ENCODE assay signal across 28 mouse cellular contexts in genomic region chr9:14973762-14974161, GRCm38 (mm10).
A peak's percentile ranks its signal among the peaks of the same experiment; 100 is the strongest.
DNase-seq lines count a peak whose midpoint lies in the region; ATAC-seq lines count a peak whose summit lies in the region.
"Had no signal": no experiment of that assay in that cellular context is flagged by ENCODE, and none has a peak within 500 bp of the region (broad histone marks: within the 10 kb centered on the region; RNA-seq: fewer than 3 reads in every experiment).

No protein-coding gene starts in this region.

- WGBS in liver, embryonic 16.5 days (ENCODE audit: insufficient replicate concordance) = 33% methylated on average over 7 of the region's 7 CpGs

- DNase-seq in kidney, adult 18-20 months = no peak
- no peak for DNase-seq in gastrocnemius, postnatal 36 days
- DNase-seq in urinary bladder, postnatal 4 days (ENCODE audit: low spot score in 2 of 2) = no peak
- DNase-seq: adrenal gland, postnatal 10 days; cerebellum, adult 11 months; cerebellum, adult 9-10 months; cerebellum, postnatal 36 days; gastrocnemius, postnatal 14 days; heart, adult 2 months; heart, postnatal 10 days; kidney, adult 2 months; kidney, postnatal 36 days; lung, adult 2 months; lung, postnatal 10 days; midbrain, embryonic 14.5 days; thymus, adult 2 months; thymus, postnatal 4 days had no signal

- H3K9me3 ChIP-seq in erythroblast, embryonic 14.5 days (ENCODE audit: control insufficient read depth, low read length) = no peaks in the 10 kb centered on the region
- H3K9me3 ChIP-seq in liver, embryonic 16.5 days (replicated peaks; ENCODE audit: control insufficient read depth, low read length) = no peaks in the 10 kb centered on the region
- H3K9me3 ChIP-seq: embryonic facial prominence, embryonic 13.5 days; forebrain, embryonic 12.5 days; heart, embryonic 13.5 days; limb, embryonic 13.5 days had no signal

- H3K36me3 ChIP-seq in erythroblast, embryonic 14.5 days (ENCODE audit: control insufficient read depth) = no peaks in the 10 kb centered on the region
- H3K36me3 ChIP-seq in liver, embryonic 16.5 days (ENCODE audit: control insufficient read depth, insufficient read depth) = no peaks in the 10 kb centered on the region
- H3K36me3 ChIP-seq: embryonic facial prominence, embryonic 13.5 days; forebrain, embryonic 12.5 days; heart, embryonic 13.5 days; limb, embryonic 13.5 days had no signal

- intact Hi-C loops in gastrocnemius, postnatal 36 days (cut with DNase I) = no loop called here

- H3K27me3 ChIP-seq in erythroblast, embryonic 14.5 days (ENCODE audit: control insufficient read depth) = no peaks in the 10 kb centered on the region
- no peaks in the 10 kb centered on the region for H3K27me3 ChIP-seq in liver, embryonic 16.5 days (ENCODE audit: control insufficient read depth, insufficient read depth, low read depth, low read length)
- H3K27me3 ChIP-seq: CH12.LX; embryonic facial prominence, embryonic 13.5 days; forebrain, embryonic 12.5 days; heart, embryonic 13.5 days; limb, embryonic 13.5 days had no signal

- H3K4me1 ChIP-seq in erythroblast, embryonic 14.5 days (ENCODE audit: control insufficient read depth) = peaks cover 46% of the 10 kb centered on the region
- H3K4me1 ChIP-seq in liver, embryonic 16.5 days (ENCODE audit: control insufficient read depth, low read depth, low read length) = peaks cover 20% of the 10 kb centered on the region
- H3K4me1 ChIP-seq: embryonic facial prominence, embryonic 13.5 days; forebrain, embryonic 12.5 days; heart, embryonic 13.5 days; limb, embryonic 13.5 days had no signal

- H3K9ac ChIP-seq in liver, embryonic 16.5 days (ENCODE audit: low read depth, low read length) = no peak overlapping the region
- H3K9ac ChIP-seq: embryonic facial prominence, embryonic 13.5 days; forebrain, embryonic 12.5 days; heart, embryonic 13.5 days; hindbrain, embryonic 14.5 days; limb, embryonic 13.5 days had no signal

- peak overlapping the region; percentile 33; the same call in 1 of the 2 replicates for H3K27ac ChIP-seq in liver, embryonic 16.5 days (ENCODE audit: low read length)
- H3K27ac ChIP-seq: embryonic facial prominence, embryonic 13.5 days; forebrain, embryonic 12.5 days; heart, adult 2 months; heart, embryonic 13.5 days; hindbrain, embryonic 14.5 days; layer of hippocampus, adult 2 months; limb, embryonic 13.5 days had no signal

- ATAC-seq in erythroblast, adult 5-6 weeks (replicated peaks; ENCODE audit: low FRiP score, poor library complexity, severe bottlenecking) = no peak
- peak; percentile 14 for ATAC-seq in inflammation-experienced regulatory T-cells, adult 6 months
- ATAC-seq in liver, embryonic 16.5 days (ENCODE audit: low read depth) = peak; percentile 56; the same call in 1 of the 2 replicates

- H3K4me2 ChIP-seq in liver, embryonic 16.5 days (ENCODE audit: low read depth, low read length) = peak overlapping the region; percentile 35
- H3K4me2 ChIP-seq: embryonic facial prominence, embryonic 13.5 days; forebrain, embryonic 12.5 days; heart, embryonic 13.5 days; hindbrain, embryonic 14.5 days; limb, embryonic 13.5 days had no signal

- peak overlapping the region; percentile 57 for H3K4me3 ChIP-seq in erythroblast, embryonic 14.5 days (replicated peaks)
- H3K4me3 ChIP-seq in liver, embryonic 16.5 days (ENCODE audit: low read depth, low read length) = peak overlapping the region; percentile 29
- H3K4me3 ChIP-seq: embryonic facial prominence, embryonic 13.5 days; forebrain, embryonic 12.5 days; heart, adult 2 months; heart, embryonic 13.5 days; layer of hippocampus, adult 2 months; limb, embryonic 13.5 days had no signal
